Mouse (Mus musculus) stomach, postnatal 0 days (tissue): Measurements from ENCODE around the gene Tsc22d1.

Experiments used
- CTCF ChIP-seq: IDR thresholded peaks from 2 replicates; pipeline ENCODE4 v1.5.1; 2016; ENCODE audit warnings: antibody characterized with exemption, low read depth, mild to moderate bottlenecking, moderate library complexity
- EP300 ChIP-seq: optimal IDR thresholded peaks from 2 replicates; pipeline ENCODE3; 2016; ENCODE audit warnings: antibody characterized with exemption

DNA sequence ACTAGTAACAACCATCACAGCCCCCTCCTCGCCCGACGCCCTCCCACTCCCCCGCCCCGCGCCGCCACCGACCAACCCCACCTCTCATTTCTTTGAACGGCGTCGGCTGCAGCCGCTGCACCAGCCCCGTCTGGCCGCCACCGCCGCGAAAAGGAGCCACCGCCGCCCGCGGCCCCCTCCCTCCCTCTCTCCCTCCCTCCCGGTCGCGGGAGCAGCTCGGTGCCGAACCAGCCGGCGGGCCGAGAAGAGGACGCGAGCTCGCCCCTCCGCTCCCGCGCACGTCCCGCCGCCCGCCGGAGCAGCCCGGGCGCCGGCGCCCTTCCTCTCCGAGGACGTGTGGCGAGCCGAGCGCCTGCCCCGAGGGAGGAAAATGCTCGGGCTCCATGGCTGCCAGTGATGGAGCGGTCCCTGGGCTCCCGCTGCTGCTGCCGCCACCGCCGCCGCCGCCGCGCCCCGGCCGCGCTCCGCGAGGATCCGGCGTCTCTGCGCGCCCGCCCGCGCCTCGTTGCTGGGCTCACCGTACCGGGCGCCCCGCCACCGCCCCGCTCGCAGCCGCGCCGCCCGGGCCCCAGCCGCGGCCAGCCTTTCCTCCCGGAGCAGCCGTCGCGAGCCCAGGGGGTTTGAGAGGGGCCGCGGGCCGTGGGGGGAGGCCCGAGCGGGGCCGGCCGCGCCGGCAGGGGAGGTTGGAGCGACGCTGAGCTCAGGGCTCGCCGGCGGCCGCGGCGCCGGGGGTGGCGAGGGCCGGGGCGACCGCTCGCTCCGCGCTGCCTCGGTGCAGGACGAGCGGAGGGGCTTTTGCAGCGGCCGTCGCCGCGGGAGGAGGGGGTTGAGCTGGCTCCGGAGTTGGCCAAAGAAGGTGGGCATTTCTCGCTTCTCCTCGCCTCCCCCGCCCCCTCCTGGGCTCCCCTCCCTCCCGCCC lies at the start of gene Tsc22d1:
- no peak for TF ChIP-seq CTCF
- no peak for TF ChIP-seq EP300
